8 mouse cellular contexts compared by ENCODE assay signal in genomic region chr13:67830911-67831336, GRCm38 (mm10). TPM values are rescaled to one million over a fixed set of nuclear protein-coding genes. Genes with fewer than 3 reads are reported as not detected.
DNase-seq lines count a peak whose midpoint lies in the region; ATAC-seq and TF ChIP-seq lines count a peak whose summit lies in the region.

TSS of gene Gm10037 (plus strand) at chr13:67831106.

- DNase-seq in forebrain, embryonic 14.5 days (ENCODE audit: low spot score) = peak; percentile 92
- DNase-seq in hindbrain, embryonic 11.5 days (ENCODE audit: low spot score) = peak; percentile 82
- DNase-seq in layer of hippocampus, adult 9-10 months (ENCODE audit: low spot score) = peak; percentile 53
- peak; percentile 53 to 66 for DNase-seq in lung, adult 18-20 months

- H3K4me2 ChIP-seq in forebrain, embryonic 14.5 days (ENCODE audit: low read length) = peak within 1 kb of the TSS; percentile 67
- peak within 1 kb of the TSS; percentile 51 for H3K4me2 ChIP-seq in hindbrain, embryonic 11.5 days (replicated peaks; ENCODE audit: low read depth, low read length)
- H3K4me2 ChIP-seq in neural tube, embryonic 13.5 days = peak within 1 kb of the TSS; percentile 62

- peaks cover 8% of the 10 kb centered on the region for H3K36me3 ChIP-seq in E14TG2a.4 (ENCODE audit: insufficient read depth, low read length)
- H3K36me3 ChIP-seq in forebrain, embryonic 14.5 days (ENCODE audit: control insufficient read depth, insufficient read depth, low read length) = peaks cover 8% of the 10 kb centered on the region
- no peaks in the 10 kb centered on the region for H3K36me3 ChIP-seq in hindbrain, embryonic 11.5 days (ENCODE audit: control insufficient read depth, insufficient read depth, low read length)
- peaks cover 12% of the 10 kb centered on the region for H3K36me3 ChIP-seq in neural tube, embryonic 13.5 days
- no peaks in the 10 kb centered on the region for H3K36me3 ChIP-seq in testis, adult 2 months (ENCODE audit: control insufficient read depth, insufficient read depth, low read length)

- 2% methylated on average over 14 of the region's 14 CpGs for WGBS in forebrain, embryonic 14.5 days
- WGBS in hindbrain, embryonic 11.5 days = 3% methylated on average over 14 of the region's 14 CpGs
- WGBS in neural tube, embryonic 13.5 days = 5% methylated on average over 14 of the region's 14 CpGs

- TF ChIP-seq POLR2A in testis, adult 2 months (IDR thresholded peaks at IDR 0.05; ENCODE audit: control insufficient read depth, low read depth, low read length) = peak; percentile 69; the same call in 1 of the 2 replicates

- ATAC-seq in cerebellum, adult (ENCODE audit: insufficient number of reproducible peaks, low FRiP score, low TSS enrichment) = peak; percentile 90
- peak; percentile 85 for ATAC-seq in forebrain, embryonic 14.5 days
- peak; percentile 88 for ATAC-seq in hindbrain, embryonic 11.5 days (ENCODE audit: low FRiP score)
- peak; percentile 82 for ATAC-seq in neural tube, embryonic 13.5 days (ENCODE audit: low read depth)

- peak within 1 kb of the TSS; percentile 76 for H3K4me3 ChIP-seq in E14TG2a.4 (replicated peaks; ENCODE audit: low read length)
- peak within 1 kb of the TSS; percentile 49 for H3K4me3 ChIP-seq in forebrain, embryonic 14.5 days (ENCODE audit: low read depth, low read length)
- H3K4me3 ChIP-seq in hindbrain, embryonic 11.5 days (ENCODE audit: low read depth, low read length) = peak within 1 kb of the TSS; percentile 51
- peak within 1 kb of the TSS; percentile 52 for H3K4me3 ChIP-seq in neural tube, embryonic 13.5 days
- peak within 1 kb of the TSS; percentile 99 for H3K4me3 ChIP-seq in testis, adult 2 months (ENCODE audit: control insufficient read depth, low read depth, low read length)

- no peaks in the 10 kb centered on the region for H3K27me3 ChIP-seq in E14TG2a.4 (ENCODE audit: insufficient read depth, low read length)
- no peaks in the 10 kb centered on the region for H3K27me3 ChIP-seq in forebrain, embryonic 14.5 days (replicated peaks; ENCODE audit: control insufficient read depth, insufficient read depth, low read length)
- no peaks in the 10 kb centered on the region for H3K27me3 ChIP-seq in hindbrain, embryonic 11.5 days (ENCODE audit: control insufficient read depth, insufficient read depth, low read length)
- no peaks in the 10 kb centered on the region for H3K27me3 ChIP-seq in neural tube, embryonic 13.5 days
- no peaks in the 10 kb centered on the region for H3K27me3 ChIP-seq in testis, adult 2 months (ENCODE audit: control insufficient read depth, insufficient read depth, low read length)

- peak within 1 kb of the TSS; percentile 67 for H3K9ac ChIP-seq in forebrain, embryonic 14.5 days (ENCODE audit: low read length)
- peak within 1 kb of the TSS; percentile 61 for H3K9ac ChIP-seq in hindbrain, embryonic 11.5 days (ENCODE audit: low read depth, low read length)
- peak within 1 kb of the TSS; percentile 70 for H3K9ac ChIP-seq in neural tube, embryonic 13.5 days

- peaks cover 7% of the 10 kb centered on the region; the same call in 1 of the 2 replicates for H3K9me3 ChIP-seq in E14TG2a.4 (ENCODE audit: low read length)
- peaks cover 7% of the 10 kb centered on the region; the same call in 1 of the 2 replicates for H3K9me3 ChIP-seq in forebrain, embryonic 14.5 days (replicated peaks; ENCODE audit: control insufficient read depth, low read length)
- no peaks in the 10 kb centered on the region for H3K9me3 ChIP-seq in hindbrain, embryonic 11.5 days (ENCODE audit: control insufficient read depth, low read length)
- peaks cover 8% of the 10 kb centered on the region; the same call in 1 of the 2 replicates for H3K9me3 ChIP-seq in neural tube, embryonic 13.5 days

- no peak within 1 kb of the TSS for H3K27ac ChIP-seq in forebrain, embryonic 14.5 days (ENCODE audit: low read depth, low read length)
- no peak within 1 kb of the TSS for H3K27ac ChIP-seq in hindbrain, embryonic 11.5 days (ENCODE audit: low read depth, low read length)
- H3K27ac ChIP-seq in neural tube, embryonic 13.5 days (replicated peaks) = no peak within 1 kb of the TSS
- peak within 1 kb of the TSS; percentile 99 for H3K27ac ChIP-seq in testis, adult 2 months (ENCODE audit: control insufficient read depth, insufficient read depth, low read depth, low read length)

- H3K4me1 ChIP-seq in E14TG2a.4 (replicated peaks; ENCODE audit: low read depth, low read length) = peaks cover 15% of the 10 kb centered on the region
- no peaks in the 10 kb centered on the region for H3K4me1 ChIP-seq in forebrain, embryonic 14.5 days (ENCODE audit: control insufficient read depth, insufficient read depth, low read length)
- no peaks in the 10 kb centered on the region for H3K4me1 ChIP-seq in hindbrain, embryonic 11.5 days (replicated peaks; ENCODE audit: control insufficient read depth, insufficient read depth, low read length)
- no peaks in the 10 kb centered on the region for H3K4me1 ChIP-seq in neural tube, embryonic 13.5 days (replicated peaks)
- H3K4me1 ChIP-seq in testis, adult 2 months (ENCODE audit: control insufficient read depth, insufficient read depth, low read length) = peaks cover 4% of the 10 kb centered on the region

- TF ChIP-seq CTCF in E14TG2a.4 (conservative IDR thresholded peaks at IDR 0.05; ENCODE audit: low read length) = no peak
- no peak for TF ChIP-seq CTCF in testis, adult 2 months (IDR thresholded peaks at IDR 0.05; ENCODE audit: control insufficient read depth, insufficient read depth, insufficient replicate concordance, low read depth, low read length)

RNA-seq across cellular contexts. Expression of gene Gm10037, which starts in this region (rescaled TPM):
- 4.9 and 7.4 TPM in 2 replicates for polyA plus RNA-seq in forebrain, embryonic 14.5 days (2014; fragmentation: Nextera tagmentation; extraction: Ambion mirVana)
- polyA plus RNA-seq in hindbrain, embryonic 11.5 days (2014; fragmentation: Nextera tagmentation; extraction: Ambion mirVana) = 2.7 and 3.3 TPM in 2 replicates
- 6.5 and 8.7 TPM in 2 replicates for polyA plus RNA-seq in neural tube, embryonic 13.5 days (2015; fragmentation: Nextera tagmentation; extraction: Ambion mirVana)
- polyA plus RNA-seq in testis, adult 2 months (2012; rRNA removed) = 10.4 and 12.9 TPM in 2 replicates

Comparison
In these comparisons a context has a peak if more than half of its experiments do, and no peak if none do; other contexts are left out.
1. H3K4me3 ChIP-seq: peak in every context shown above with its lines; median percentile 99 in testis, adult 2 months; 76 in E14TG2a.4; 52 in neural tube, embryonic 13.5 days; 51 in hindbrain, embryonic 11.5 days; 49 in forebrain, embryonic 14.5 days.